Mouse (Mus musculus) megakaryocyte, adult 5-6 weeks (primary cell): ENCODE data around the gene Pop7. TPM values are rescaled to one million over a fixed set of nuclear protein-coding genes. Genes with fewer than 3 reads are reported as not detected.

Experiments
- ATAC-seq: 2 replicates; pipeline ENCODE4 v1.8.0; 2016; ENCODE audit warnings: mild to moderate bottlenecking, inconsistent platforms; ENCODE audit not compliant: poor library complexity, severe bottlenecking
- total RNA-seq, 2 experiments: library from RNA; stranded (forward) in 1 of 2; stranded (reverse) in 1 of 2; fragments of 153-499, 151-499 nt in 1 of 2; fragments of 221-1000, 200-1000 nt in 1 of 2; gene quantifications; 2 replicates each; pipeline versions ENCODE4 v1.2.3 to v1.2.4; 2015 to 2017

Pop7 gene
- total RNA-seq, 2 experiments from 2014 or later: 11.9 to 20.4 TPM

DNA sequence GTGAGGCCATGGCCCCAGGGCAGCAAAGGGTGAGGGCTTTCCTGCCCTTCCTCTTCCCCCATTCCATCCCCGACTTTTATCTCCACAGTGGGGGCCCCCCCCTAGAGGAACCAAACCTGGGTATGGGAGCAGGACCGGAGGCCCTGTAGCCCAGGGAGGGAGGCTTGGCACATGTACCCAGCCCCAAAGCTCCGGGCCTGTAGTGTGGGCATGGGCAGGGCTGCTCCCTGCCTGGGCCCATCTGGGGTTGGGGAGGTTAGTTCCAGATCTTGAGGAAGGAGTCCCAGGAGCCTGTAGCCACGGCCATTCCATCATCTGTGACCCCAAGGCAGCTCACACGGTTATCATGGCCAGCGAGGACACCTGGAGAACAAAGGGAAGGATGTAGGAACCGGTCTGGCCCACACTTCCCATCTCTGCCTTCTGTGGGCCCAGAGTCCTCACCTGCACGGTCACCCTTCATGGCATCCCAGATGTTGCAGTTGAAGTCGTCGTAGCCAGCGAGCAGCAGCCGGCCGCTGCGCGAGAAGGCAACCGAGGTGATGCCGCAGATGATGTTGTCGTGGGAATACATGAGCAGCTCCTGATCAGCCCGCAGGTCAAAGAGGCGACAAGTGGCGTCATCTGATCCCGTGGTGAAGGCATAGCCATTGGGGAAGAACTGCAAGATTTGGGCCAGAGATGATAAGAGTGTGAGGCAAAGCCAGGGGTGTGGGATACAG lies 26.1 kb upstream of the Pop7 start:
- no peak for ATAC-seq

GRCm38 (mm10) chr5:137527413-137527812 lies 25.1 kb upstream of the Pop7 start:
- no peak for ATAC-seq

DNA sequence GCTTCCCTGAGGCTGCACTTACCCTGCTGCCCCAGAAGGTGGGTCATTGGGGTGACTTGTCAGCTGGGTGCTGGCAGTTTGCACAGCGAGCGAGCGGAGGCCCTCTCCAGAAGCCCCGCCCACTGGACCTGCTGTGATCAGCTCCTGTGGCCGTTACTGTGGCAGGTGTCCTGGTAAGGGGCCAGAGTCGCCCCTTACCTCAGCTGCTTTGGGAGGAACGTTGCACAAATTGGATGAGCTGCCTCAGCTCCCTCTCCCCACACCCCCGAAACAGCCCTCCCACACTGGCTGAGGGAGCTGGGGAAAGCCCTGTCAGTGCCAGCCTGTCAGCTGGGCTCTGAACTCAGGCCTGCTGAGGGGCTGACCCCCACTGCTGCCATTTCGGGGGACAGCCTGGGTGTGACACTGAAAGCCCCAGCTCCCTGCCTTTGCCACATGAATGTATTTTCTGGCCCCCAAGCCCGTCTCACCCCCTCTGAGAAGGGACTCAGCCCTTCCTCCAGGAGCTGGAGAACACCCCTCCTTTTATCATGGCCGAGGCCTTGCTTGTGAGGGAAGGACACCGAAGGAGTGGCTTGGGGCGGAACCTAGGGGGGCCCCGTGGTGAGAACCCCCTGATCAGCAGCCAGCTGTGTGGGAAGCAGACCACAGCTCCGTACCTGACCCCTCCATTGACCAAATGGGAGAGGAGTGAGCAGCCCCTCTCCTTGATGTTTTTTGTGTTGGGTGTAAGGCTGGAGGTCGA lies 24.0 kb upstream of the Pop7 start:
- peak; percentile 19; the same call in 1 of the 2 replicates for ATAC-seq

DNA sequence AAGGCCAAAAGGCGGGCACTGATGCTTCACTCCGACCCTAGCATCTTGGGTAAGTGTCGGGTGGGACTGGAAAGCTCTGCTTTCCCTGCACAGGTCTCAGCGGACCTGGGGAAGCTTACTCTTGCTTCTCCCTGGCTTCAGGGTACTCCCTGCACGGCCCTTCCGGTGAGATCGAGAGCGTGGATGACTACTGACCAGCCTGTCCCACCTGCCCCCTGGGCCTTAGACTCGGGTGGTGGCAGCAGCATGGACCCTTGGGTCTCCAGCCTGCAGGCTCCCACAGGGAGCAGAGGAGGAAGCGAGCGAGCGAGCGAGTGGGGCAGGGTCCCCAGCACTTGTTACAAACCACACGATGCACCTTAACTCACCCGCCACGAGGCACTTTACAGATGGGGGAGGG lies 23.2 kb upstream of the Pop7 start:
- ATAC-seq: no peak

GRCm38 (mm10) chr5:137524671-137525070 lies 22.4 kb upstream of the Pop7 start:
- no peak for ATAC-seq

- ATAC-seq: no peak
Measured at GRCm38 (mm10) chr5:137524251-137524515, 21.9 kb upstream of the Pop7 start.

DNA sequence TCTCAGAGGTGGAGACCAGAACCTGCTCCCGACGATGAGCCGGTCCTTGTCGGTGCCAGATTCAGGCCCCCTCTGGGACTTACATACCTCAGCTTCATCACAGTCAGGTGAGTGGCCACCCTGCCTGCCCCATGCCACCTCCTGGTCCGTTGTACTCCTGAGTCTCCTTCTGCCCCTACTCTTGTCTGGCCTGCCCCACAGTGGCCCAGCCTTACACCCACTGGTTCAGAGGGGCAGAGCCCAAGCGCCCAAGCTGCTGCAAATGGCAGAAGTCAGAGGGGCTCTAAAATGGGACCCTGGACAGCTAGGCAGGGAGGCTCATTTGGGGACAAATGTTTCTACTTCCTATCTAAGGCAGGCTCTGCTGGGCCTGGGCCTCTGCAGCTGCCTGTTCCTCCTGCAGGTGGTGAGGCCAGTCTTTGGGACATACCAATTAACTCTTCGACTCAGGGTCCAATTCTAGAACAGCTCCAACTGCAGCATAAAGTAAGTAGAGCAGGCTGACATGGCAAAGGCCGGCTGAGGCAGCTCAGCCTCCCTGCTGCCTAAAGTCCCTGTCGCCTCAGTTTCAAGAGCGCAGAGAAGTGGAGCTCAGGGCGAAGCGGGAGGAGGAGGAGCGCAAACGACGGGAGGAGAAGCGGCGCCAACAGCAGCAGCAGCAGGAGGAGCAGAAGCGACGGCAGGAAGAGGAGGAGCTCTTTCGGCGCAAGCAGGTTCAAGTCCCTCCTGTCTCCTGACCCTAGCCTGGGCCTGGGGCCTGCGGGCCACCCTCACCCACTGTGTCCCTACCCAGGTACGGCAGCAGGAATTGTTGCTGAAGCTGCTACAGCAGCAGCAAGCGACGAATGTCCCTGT lies 21.3 kb upstream of the Pop7 start:
- ATAC-seq: no peak

DNA sequence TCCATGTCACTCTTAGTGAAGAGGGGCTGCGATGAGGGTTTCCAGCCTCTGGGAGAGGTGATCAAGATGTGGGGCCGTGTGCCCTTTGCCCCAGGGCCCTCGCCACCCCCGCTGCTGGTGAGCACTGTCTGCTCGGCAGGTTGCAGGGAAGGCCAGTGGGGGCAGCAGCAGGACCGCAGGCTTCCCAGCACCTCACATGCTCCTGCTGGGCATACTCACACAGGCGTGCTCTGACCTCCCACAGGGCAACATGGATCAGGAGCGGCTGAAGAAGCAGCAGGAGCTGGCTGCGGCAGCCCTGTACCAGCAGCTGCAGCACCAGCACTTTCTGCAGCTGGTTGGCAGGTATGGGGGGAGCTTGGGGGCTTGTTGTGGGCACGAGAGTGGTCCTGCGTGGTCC lies 20.4 kb upstream of the Pop7 start:
- ATAC-seq: no peak

DNA sequence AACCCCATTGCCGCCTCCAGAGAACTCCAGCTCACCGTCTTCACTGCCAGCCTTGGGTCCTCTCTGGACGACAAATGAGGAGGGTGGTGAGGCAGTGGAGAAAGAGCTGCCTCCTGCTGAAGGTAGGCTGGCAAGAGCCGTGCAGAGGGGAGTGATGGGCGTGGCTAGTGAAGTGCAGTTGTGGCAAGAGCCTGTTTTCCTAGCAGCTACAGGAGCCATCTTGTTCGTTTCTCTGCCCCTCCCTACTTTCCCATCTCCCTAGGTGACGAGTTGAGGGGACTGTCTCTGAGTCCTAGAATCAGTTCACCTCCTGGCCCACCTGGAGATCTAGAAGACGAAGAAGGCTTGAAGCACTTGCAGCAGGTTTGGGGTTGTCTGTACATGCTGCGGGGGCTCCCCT lies 19.5 kb upstream of the Pop7 start:
- no peak for ATAC-seq

GRCm38 (mm10) chr5:137519691-137520550 lies 17.6 kb upstream of the Pop7 start:
- no peak for ATAC-seq

DNA sequence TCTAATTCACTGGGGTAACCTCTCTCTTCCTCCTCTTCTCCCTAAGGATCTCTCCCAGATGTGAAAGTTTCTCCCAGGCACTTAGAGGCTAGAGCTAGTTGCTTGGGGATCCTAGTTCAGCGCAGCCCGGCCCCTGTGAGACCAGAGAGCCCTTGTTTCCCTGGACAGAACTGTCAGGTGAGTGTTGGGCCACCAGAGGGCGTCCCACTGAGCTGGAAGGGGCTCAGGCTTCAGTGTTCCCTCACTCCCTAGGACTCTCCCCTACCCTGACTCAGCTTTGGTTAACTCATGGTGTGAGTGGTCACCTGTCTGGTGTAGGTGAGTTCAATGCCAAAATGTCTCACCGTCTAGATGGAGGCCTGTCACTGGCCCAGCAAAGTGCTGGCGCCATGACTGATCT lies 16.1 kb upstream of the Pop7 start, which contains the start of gene Gigyf1:
Gene Gigyf1, plus strand, starts transcription at position 113 of the 400 bp plus-strand sequence.
- ATAC-seq: peak; percentile 38; the same call in 1 of the 2 replicates

DNA sequence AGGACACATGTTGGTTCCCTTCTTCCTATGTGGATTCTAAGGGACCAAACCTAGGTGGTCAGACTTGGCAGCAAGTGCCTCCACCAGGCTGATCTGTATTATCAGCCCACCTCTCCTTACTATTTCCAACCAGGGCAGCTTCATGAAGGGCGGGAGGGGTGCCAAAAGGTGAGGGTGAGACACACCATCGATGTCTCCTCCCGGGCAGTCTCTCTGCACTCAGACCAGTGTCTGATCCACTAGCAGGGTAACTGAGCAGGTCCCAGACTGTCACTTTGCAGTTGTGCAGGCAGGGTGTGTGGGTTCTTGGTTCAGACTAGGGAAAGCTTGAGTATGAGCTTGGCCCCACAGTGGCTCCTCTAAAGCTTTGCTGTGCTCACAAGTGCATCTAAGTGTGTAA lies 12.5 kb upstream of the Pop7 start:
- no peak for ATAC-seq

GRCm38 (mm10) chr5:137513951-137514721 lies 11.8 kb upstream of the Pop7 start:
- no peak for ATAC-seq

DNA sequence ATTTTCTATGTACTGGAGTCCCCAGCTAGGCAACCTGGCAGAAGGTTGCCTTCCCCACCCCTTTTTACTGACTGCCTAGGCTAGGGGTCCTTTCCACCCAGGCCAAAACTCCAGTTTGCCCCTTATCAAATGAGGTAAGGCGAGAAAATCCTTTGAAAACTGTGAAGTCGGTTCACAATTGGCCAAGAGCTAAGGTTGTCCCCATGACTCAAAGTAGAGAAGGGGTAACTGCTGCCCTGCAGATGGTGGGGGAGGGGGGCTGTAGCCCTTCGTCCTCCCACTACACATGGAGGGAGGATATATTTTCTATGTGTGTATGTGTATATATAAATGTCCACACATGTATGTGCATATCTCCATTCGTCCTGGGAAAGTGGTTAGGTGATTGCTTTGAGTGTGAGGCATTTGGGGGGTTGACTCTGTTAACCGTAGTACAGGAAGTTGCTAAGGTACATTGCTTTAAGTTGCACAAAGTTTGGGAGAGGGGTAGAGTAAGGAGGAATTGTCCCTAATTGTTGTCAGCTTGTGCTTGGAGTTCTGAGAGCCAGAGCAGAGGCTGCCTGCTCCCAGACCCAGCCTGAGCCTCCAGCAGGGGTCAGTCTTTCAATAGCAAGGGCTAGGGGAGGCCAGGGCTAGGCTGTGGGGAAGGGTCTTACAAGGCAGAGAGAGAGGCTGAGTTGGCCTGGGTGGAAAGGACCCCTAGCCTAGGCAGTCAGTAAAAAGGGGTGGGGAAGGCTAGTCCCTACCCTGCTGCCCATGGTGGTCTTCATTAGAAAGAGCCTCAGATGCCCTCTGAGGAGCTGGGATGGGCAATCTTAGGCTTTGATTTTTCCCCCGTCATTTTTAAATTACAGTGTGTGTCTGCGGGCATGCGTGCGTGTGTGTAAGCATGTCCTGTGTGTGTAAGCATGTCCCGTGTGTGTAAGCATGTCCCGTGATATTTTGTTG lies 10.8 kb upstream of the Pop7 start:
- ATAC-seq: no peak

DNA sequence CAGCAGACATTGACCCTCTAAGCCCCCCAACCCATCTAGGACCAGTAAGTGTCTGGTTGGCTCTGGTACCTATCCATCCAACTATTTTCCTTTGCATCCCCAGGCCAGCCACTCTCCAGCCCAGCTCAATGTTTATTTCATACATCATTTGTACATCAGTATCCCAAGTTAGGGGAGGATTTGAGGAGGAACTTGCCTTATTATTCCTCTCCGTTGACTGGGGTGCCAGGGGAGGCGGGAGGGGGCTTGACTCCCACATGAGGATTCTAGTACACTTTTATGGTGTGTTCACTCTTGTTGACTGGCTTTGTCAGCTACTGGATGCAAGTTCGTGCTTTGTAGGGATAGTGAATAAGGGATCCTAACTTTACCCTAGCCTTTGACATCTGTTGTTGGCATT lies 9.4 kb upstream of the Pop7 start:
- ATAC-seq: no peak

DNA sequence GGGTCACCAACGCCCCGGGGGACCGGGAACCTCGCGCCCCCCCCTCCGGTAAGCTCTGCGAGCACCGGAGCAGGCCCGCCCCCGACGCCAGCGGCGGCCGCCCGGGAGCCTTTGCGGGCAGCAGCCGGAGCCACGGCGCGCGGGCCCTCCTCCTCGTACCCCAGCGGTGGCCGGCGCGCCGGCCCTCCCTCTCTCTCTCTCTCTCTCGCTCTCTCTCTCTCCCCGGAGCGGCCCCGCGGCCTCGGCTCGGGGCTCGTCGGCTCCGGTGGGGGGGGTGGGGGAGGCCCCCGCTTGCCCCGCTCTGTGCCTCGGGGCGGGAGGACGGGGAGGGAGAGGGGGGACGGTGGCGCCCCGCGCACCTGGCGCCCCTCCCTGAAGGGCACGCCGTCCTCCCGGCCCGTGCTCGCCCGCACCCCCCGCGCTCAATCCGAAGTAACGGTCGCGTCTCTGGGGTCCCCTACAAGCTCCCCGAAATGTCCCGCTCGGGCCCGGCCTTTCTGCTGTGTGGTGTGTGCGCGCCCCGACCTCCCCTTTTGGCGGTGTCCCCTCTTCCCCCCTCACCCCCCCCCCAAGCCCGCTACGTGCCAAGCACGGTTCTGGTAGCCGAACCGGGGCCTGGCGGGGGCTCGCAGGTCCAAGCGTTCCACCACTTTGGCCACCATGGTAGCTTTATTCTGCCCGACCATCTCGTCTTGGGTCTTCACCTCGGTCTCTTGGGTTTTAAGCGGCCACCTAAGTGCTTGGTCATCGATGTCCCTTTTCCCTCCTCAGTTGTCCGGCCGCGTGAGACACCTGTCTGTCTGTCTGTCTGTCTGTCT lies 8.5 kb upstream of the Pop7 start:
- ATAC-seq: peak; percentile 18; the same call in 1 of the 2 replicates

DNA sequence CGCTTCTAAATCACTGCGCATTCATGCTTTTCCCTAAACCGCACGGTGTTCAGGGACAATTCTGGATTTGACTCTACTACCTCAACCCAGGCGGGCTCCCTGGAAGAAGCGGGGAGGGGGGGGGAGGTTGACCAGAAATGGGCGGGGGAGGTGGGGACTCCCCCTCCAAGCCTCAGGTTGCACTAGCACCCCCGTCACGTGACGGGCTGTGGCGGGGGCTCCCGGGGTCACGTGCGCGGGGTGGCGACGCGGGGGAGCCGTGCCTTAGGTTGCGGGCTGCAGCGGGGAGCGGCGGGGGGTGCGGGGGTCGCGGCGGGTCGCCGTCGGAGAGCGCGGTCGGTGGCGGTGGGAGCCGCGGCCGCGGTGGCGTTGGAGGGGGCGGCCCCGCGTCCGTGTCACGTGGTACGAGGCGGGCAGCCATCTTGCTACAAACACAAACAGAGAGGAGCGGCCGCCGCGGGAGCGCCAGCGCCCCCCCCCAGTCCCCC lies 7.7 kb upstream of the Pop7 start:
- ATAC-seq: peak; percentile 78

GRCm38 (mm10) chr5:137504041-137504440 lies 1.7 kb upstream of the Pop7 start:
- ATAC-seq: no peak
